Mouse (Mus musculus): ENCODE measurements around the gene Slc2a3. TPM values are rescaled to one million over a fixed set of nuclear protein-coding genes. Genes with fewer than 3 reads are reported as not detected.

Slc2a3 gene
- polyA plus RNA-seq, 1 experiment from 2014 or later: 9.6 TPM

DNA sequence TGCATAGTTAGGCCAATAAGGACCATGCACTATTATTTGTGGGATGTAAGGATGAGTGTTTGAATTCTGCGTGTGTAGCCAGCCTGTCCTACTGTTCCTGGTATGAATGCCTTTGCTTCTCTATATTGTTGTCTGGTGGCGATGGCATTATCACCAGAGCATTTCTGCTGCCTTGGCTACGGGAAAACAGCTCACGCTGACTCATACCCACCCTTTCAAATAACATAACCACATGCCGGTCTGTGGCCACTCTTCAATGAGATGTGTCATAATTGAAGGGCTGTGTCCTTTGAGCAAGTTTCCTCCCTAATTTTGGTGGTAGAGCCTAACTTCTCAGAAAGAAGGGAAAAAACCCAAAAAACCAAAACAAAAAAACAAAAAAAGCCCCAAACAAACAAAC lies 42.7 kb downstream of the Slc2a3 start:
- Histone ChIP-seq H3K9me3 (ENCODE audit: low read length) (no peaks in the 10 kb centered on the region), H3K4me2 (replicated peaks; ENCODE audit: low read depth, low read length) (no peak overlapping the region), H3K9ac (replicated peaks; ENCODE audit: low read length) (no peak overlapping the region), H3K4me1 (ENCODE audit: insufficient read depth, low read length) (no peaks in the 10 kb centered on the region), H3K27ac (ENCODE audit: low read length) (no peak overlapping the region), H3K27me3 (ENCODE audit: insufficient read depth, low read length) (peaks cover 8% of the 10 kb centered on the region), H3K4me3 (ENCODE audit: low read length) (no peak overlapping the region), H3K36me3 (ENCODE audit: insufficient read depth, low read length) (no peaks in the 10 kb centered on the region)
- ATAC-seq (ENCODE audit: low FRiP score, low TSS enrichment): no peak
- 85% methylated on average over 5 of the region's 5 CpGs for whole genome bisulfite sequencing

DNA sequence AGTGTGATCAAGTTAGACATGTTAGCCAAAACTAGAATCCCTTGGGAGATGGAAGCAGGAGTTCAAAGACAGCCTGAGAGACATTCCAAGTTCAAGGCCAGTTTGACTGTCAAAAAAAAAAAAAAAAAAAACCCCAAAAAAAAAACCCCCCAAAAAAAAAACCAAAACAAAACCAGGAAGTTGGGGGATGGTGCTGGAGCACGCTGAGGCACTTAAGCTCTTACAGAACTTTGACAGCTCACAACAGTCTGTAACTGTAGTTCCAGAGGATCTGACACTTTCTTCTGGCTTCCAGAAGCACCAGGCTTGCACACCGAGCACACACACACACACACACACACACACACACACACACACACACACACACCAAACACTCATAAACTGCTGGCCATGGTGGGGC lies 45.5 kb downstream of the Slc2a3 start:
- Histone ChIP-seq H3K36me3 (ENCODE audit: insufficient read depth, low read length) (no peaks in the 10 kb centered on the region), H3K27me3 (ENCODE audit: insufficient read depth, low read length) (no peaks in the 10 kb centered on the region), H3K9me3 (ENCODE audit: low read length) (no peaks in the 10 kb centered on the region), H3K9ac (replicated peaks; ENCODE audit: low read length) (no peak overlapping the region), H3K4me2 (replicated peaks; ENCODE audit: low read depth, low read length) (no peak overlapping the region), H3K4me1 (ENCODE audit: insufficient read depth, low read length) (no peaks in the 10 kb centered on the region), H3K4me3 (ENCODE audit: low read length) (no peak overlapping the region), H3K27ac (ENCODE audit: low read length) (no peak overlapping the region)
- ATAC-seq (ENCODE audit: low FRiP score, low TSS enrichment): no peak
- WGBS: 32% methylated on average over 2 of the region's 2 CpGs

- no peak overlapping the region for H3K9ac ChIP-seq (replicated peaks; ENCODE audit: low read length)
- H3K27ac ChIP-seq (ENCODE audit: low read length): no peak overlapping the region
- 79% methylated on average over 6 of the region's 6 CpGs for WGBS
- H3K4me1 ChIP-seq (ENCODE audit: insufficient read depth, low read length): no peaks in the 10 kb centered on the region
- no peaks in the 10 kb centered on the region for H3K36me3 ChIP-seq (ENCODE audit: insufficient read depth, low read length)
- no peak for ATAC-seq (ENCODE audit: low FRiP score, low TSS enrichment)
- H3K4me3 ChIP-seq (ENCODE audit: low read length): no peak overlapping the region
- H3K4me2 ChIP-seq (replicated peaks; ENCODE audit: low read depth, low read length): no peak overlapping the region
- peaks cover 2% of the 10 kb centered on the region for H3K27me3 ChIP-seq (ENCODE audit: insufficient read depth, low read length)
- no peaks in the 10 kb centered on the region for H3K9me3 ChIP-seq (ENCODE audit: low read length)
These were observed 50.9 kb downstream of the Slc2a3 start for GRCm38 (mm10) chr6:122750579-122750978.

- Histone ChIP-seq H3K9me3 (ENCODE audit: low read length) (no peaks in the 10 kb centered on the region), H3K27ac (ENCODE audit: low read length) (no peak overlapping the region), H3K9ac (replicated peaks; ENCODE audit: low read length) (no peak overlapping the region), H3K36me3 (ENCODE audit: insufficient read depth, low read length) (no peaks in the 10 kb centered on the region), H3K4me1 (ENCODE audit: insufficient read depth, low read length) (peaks cover 4% of the 10 kb centered on the region; the same call in 1 of the 2 replicates), H3K4me2 (replicated peaks; ENCODE audit: low read depth, low read length) (no peak overlapping the region), H3K27me3 (ENCODE audit: insufficient read depth, low read length) (peaks cover 37% of the 10 kb centered on the region), H3K4me3 (ENCODE audit: low read length) (no peak overlapping the region)
- 40% methylated on average over 10 of the region's 10 CpGs for WGBS
- ATAC-seq (ENCODE audit: low FRiP score, low TSS enrichment): no peak
These were observed 56.8 kb downstream of the Slc2a3 start for GRCm38 (mm10) chr6:122744505-122745249.

GRCm38 (mm10) chr6:122743353-122743752 lies 58.1 kb downstream of the Slc2a3 start:
- WGBS: 19% methylated on average over 11 of the region's 11 CpGs
- Histone ChIP-seq H3K27ac (ENCODE audit: low read length) (no peak overlapping the region), H3K4me1 (ENCODE audit: insufficient read depth, low read length) (peaks cover 4% of the 10 kb centered on the region; the same call in 1 of the 2 replicates), H3K9me3 (ENCODE audit: low read length) (no peaks in the 10 kb centered on the region), H3K36me3 (ENCODE audit: insufficient read depth, low read length) (no peaks in the 10 kb centered on the region), H3K4me2 (replicated peaks; ENCODE audit: low read depth, low read length) (no peak overlapping the region), H3K27me3 (ENCODE audit: insufficient read depth, low read length) (peaks cover 37% of the 10 kb centered on the region), H3K4me3 (ENCODE audit: low read length) (no peak overlapping the region), H3K9ac (replicated peaks; ENCODE audit: low read length) (no peak overlapping the region)
- ATAC-seq (ENCODE audit: low FRiP score, low TSS enrichment): no peak

DNA sequence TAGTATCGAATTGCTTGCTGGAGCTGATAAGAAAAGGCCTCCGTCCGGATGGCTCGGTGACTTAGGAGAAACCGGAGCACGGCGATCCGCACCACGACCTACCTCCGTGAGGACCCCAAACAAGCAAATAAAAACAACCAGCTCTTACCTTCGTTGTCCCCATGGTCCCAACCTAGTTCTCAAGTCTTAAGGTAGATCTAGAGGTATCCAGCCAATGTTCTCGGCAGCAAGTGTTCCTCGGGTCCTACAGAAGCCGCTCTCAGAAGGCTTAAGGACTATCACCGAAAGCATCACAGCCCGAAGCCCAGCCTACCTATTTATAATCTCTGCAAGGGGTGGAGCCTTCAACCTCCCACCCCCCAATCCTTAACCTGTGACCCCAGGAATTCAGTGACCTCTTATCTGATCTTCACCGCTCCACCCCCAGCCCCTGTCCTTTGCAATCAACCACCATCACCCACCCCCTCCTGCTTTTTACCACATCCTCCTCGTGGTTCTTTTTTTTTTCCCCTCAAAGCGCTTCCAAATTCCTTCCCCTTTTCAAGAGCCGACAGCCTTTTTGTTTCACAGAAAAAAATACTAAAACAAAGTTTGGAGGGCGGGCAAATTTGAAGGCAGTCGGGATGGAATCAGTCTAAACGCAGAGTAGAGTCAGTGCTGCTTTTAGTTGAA lies 59.1 kb downstream of the Slc2a3 start:
- Histone ChIP-seq H3K27me3 (ENCODE audit: insufficient read depth, low read length) (peaks cover 37% of the 10 kb centered on the region), H3K27ac (ENCODE audit: low read length) (no peak overlapping the region), H3K9ac (replicated peaks; ENCODE audit: low read length) (peak overlapping the region; percentile 55), H3K4me1 (ENCODE audit: insufficient read depth, low read length) (peaks cover 4% of the 10 kb centered on the region; the same call in 1 of the 2 replicates), H3K9me3 (ENCODE audit: low read length) (no peaks in the 10 kb centered on the region), H3K4me2 (replicated peaks; ENCODE audit: low read depth, low read length) (peak overlapping the region; percentile 72), H3K4me3 (ENCODE audit: low read length) (peak overlapping the region; percentile 56), H3K36me3 (ENCODE audit: insufficient read depth, low read length) (no peaks in the 10 kb centered on the region)
- 1% methylated on average over 23 of the region's 23 CpGs for WGBS
- ATAC-seq (ENCODE audit: low FRiP score, low TSS enrichment): no peak

- no peak for ATAC-seq (ENCODE audit: low FRiP score, low TSS enrichment)
- H3K4me1 ChIP-seq (ENCODE audit: insufficient read depth, low read length): peaks cover 4% of the 10 kb centered on the region; the same call in 1 of the 2 replicates
- peak overlapping the region; percentile 56 for H3K4me3 ChIP-seq (ENCODE audit: low read length)
- peak overlapping the region; percentile 72 for H3K4me2 ChIP-seq (replicated peaks; ENCODE audit: low read depth, low read length)
- 5% methylated on average over 25 of the region's 25 CpGs for WGBS
- no peaks in the 10 kb centered on the region for H3K9me3 ChIP-seq (ENCODE audit: low read length)
- H3K27ac ChIP-seq (ENCODE audit: low read length): no peak overlapping the region
- peaks cover 37% of the 10 kb centered on the region for H3K27me3 ChIP-seq (ENCODE audit: insufficient read depth, low read length)
- peak overlapping the region; percentile 55 for H3K9ac ChIP-seq (replicated peaks; ENCODE audit: low read length)
- H3K36me3 ChIP-seq (ENCODE audit: insufficient read depth, low read length): no peaks in the 10 kb centered on the region
These were observed 59.8 kb downstream of the Slc2a3 start for GRCm38 (mm10) chr6:122741460-122742227.

DNA sequence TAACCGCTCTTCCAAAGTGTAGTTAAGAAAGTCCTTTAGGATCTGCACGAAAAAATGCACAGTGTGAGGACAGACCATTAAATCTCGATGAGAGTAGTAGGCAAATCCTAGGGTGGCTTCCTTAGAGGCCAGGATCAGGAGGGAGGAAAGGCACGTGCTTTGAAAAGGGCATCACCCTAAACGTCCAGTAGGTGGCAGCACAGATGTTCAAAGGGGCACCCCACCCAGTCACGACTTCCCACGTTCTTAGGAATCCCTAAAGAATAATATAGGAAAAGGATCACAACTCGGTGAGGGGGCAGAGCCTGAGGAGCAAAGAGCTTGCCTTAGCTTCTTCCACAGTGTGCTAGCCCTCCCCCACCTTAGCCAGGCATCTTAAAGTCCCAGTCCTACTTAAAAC lies 61.5 kb downstream of the Slc2a3 start:
- H3K27ac ChIP-seq (ENCODE audit: low read length): no peak overlapping the region
- peak; percentile 62; the same call in 1 of the 2 replicates for ATAC-seq (ENCODE audit: low FRiP score, low TSS enrichment)
- WGBS: 15% methylated on average over 8 of the region's 8 CpGs
- H3K4me2 ChIP-seq (replicated peaks; ENCODE audit: low read depth, low read length): peak overlapping the region; percentile 25
- H3K36me3 ChIP-seq (ENCODE audit: insufficient read depth, low read length): no peaks in the 10 kb centered on the region
- H3K4me3 ChIP-seq (ENCODE audit: low read length): no peak overlapping the region
- no peaks in the 10 kb centered on the region for H3K9me3 ChIP-seq (ENCODE audit: low read length)
- peaks cover 4% of the 10 kb centered on the region; the same call in 1 of the 2 replicates for H3K4me1 ChIP-seq (ENCODE audit: insufficient read depth, low read length)
- peaks cover 32% of the 10 kb centered on the region for H3K27me3 ChIP-seq (ENCODE audit: insufficient read depth, low read length)
- H3K9ac ChIP-seq (replicated peaks; ENCODE audit: low read length): no peak overlapping the region

DNA sequence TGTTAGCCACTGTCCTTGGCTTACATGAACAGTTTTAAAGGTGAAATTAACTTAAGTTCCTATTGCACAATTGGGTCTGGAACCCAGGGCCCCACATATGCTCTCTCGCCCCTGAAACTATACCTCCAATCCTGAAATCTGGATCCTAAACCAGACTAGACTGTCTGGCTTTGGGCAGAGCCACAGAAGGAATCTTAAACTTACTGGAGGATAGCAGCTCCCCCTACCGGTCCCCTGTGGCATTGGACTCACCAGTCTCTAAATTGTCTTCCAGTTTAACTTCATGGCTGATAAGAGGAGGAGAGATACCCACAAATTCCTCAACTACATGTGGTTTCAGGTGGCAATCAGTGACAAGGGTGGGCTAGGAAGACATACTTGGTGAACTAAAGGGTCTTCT lies 81.5 kb downstream of the Slc2a3 start:
- H3K36me3 ChIP-seq (ENCODE audit: insufficient read depth, low read length): no peaks in the 10 kb centered on the region
- no peak overlapping the region for H3K27ac ChIP-seq (ENCODE audit: low read length)
- no peak overlapping the region for H3K4me2 ChIP-seq (replicated peaks; ENCODE audit: low read depth, low read length)
- H3K4me1 ChIP-seq (ENCODE audit: insufficient read depth, low read length): no peaks in the 10 kb centered on the region
- H3K27me3 ChIP-seq (ENCODE audit: insufficient read depth, low read length): no peaks in the 10 kb centered on the region
- no peaks in the 10 kb centered on the region for H3K9me3 ChIP-seq (ENCODE audit: low read length)
- 35% methylated on average over 2 of the region's 2 CpGs for WGBS
- ATAC-seq (ENCODE audit: low FRiP score, low TSS enrichment): no peak; the same call in 1 of the 2 replicates
- no peak overlapping the region for H3K4me3 ChIP-seq (ENCODE audit: low read length)
- no peak overlapping the region for H3K9ac ChIP-seq (replicated peaks; ENCODE audit: low read length)

All from kidney, embryonic 16.5 days (tissue).